In genomic region chr14:102811022-102811421, GRCm38 (mm10) we compare ENCODE assay signal across 14 mouse cellular contexts.
A peak's percentile ranks its signal among the peaks of the same experiment; 100 is the strongest.
DNase-seq lines count a peak whose midpoint lies in the region; ATAC-seq and TF ChIP-seq lines count a peak whose summit lies in the region.
"Had no signal": no experiment of that assay in that cellular context is flagged by ENCODE, and none has a peak within 500 bp of the region (broad histone marks: within the 10 kb centered on the region; RNA-seq: fewer than 3 reads in every experiment).

No protein-coding gene starts in this region.

- H3K36me3 ChIP-seq in heart, embryonic 16.5 days (ENCODE audit: control insufficient read depth, insufficient read depth), result no peaks in the 10 kb centered on the region
- no peaks in the 10 kb centered on the region for H3K36me3 ChIP-seq in embryonic facial prominence, embryonic 14.5 days (ENCODE audit: control insufficient read depth, insufficient read depth, low read length)
- no peaks in the 10 kb centered on the region for H3K36me3 ChIP-seq in limb, embryonic 14.5 days (ENCODE audit: control insufficient read depth, insufficient read depth, low read length)
- H3K36me3 ChIP-seq: hindbrain, embryonic 12.5 days; liver, embryonic 13.5 days had no signal

- no peak for ATAC-seq in heart, embryonic 16.5 days (replicated peaks; ENCODE audit: extremely low read depth, insufficient read depth, low FRiP score)
- no peak for ATAC-seq in embryonic facial prominence, embryonic 14.5 days (ENCODE audit: low read depth)
- ATAC-seq in limb, embryonic 14.5 days (ENCODE audit: low FRiP score, low read depth), result peak; percentile 53; the same call in 1 of the 2 replicates
- ATAC-seq: midbrain, embryonic 16.5 days had no signal

- H3K27me3 ChIP-seq in heart, embryonic 16.5 days (ENCODE audit: control insufficient read depth, insufficient read depth, low read length), result no peaks in the 10 kb centered on the region
- H3K27me3 ChIP-seq in embryonic facial prominence, embryonic 14.5 days (replicated peaks; ENCODE audit: control insufficient read depth, insufficient read depth, low read length), result no peaks in the 10 kb centered on the region
- no peaks in the 10 kb centered on the region for H3K27me3 ChIP-seq in limb, embryonic 14.5 days (ENCODE audit: control insufficient read depth, insufficient read depth, low read length)
- H3K27me3 ChIP-seq: hindbrain, embryonic 12.5 days; liver, embryonic 13.5 days had no signal

- H3K27ac ChIP-seq in heart, embryonic 16.5 days (ENCODE audit: low read length), result peak overlapping the region; percentile 77
- H3K27ac ChIP-seq in bone marrow macrophage, adult 2 months (ENCODE audit: insufficient read depth, low read depth, low read length), result peak overlapping the region; percentile 41; the same call in 1 of the 2 replicates
- H3K27ac ChIP-seq in embryonic facial prominence, embryonic 14.5 days (replicated peaks; ENCODE audit: low read depth, low read length), result peak overlapping the region; percentile 82
- peak overlapping the region; percentile 80; the same call in 1 of the 2 replicates for H3K27ac ChIP-seq in limb, embryonic 14.5 days (replicated peaks; ENCODE audit: low read depth, low read length)
- H3K27ac ChIP-seq: liver, embryonic 13.5 days had no signal

- no peak for DNase-seq in heart, adult 9 months (ENCODE audit: low spot score in 2 of 2)
- peak; percentile 73 for DNase-seq in embryonic facial prominence, embryonic 14.5 days (ENCODE audit: low spot score)
- DNase-seq in limb, embryonic 14.5 days (ENCODE audit: low spot score), result peak; percentile 69
- DNase-seq in spleen, adult 18-20 months, result no peak
- DNase-seq in left cerebral cortex, adult 11 months (ENCODE audit: low spot score), result no peak
- DNase-seq: adrenal gland, postnatal 36 days; cerebellum, adult 11 months; gastrocnemius, postnatal 14 days; kidney, adult 8-10 months; liver, embryonic 13.5 days had no signal

- peaks cover 11% of the 10 kb centered on the region for H3K4me1 ChIP-seq in heart, embryonic 16.5 days (ENCODE audit: control insufficient read depth, insufficient read depth, low read length)
- peaks cover 34% of the 10 kb centered on the region for H3K4me1 ChIP-seq in bone marrow macrophage, adult 2 months (ENCODE audit: control insufficient read depth, insufficient read depth, low read length)
- peaks cover 15% of the 10 kb centered on the region; the same call in 1 of the 2 replicates for H3K4me1 ChIP-seq in embryonic facial prominence, embryonic 14.5 days (ENCODE audit: control insufficient read depth, insufficient read depth, low read length)
- H3K4me1 ChIP-seq in limb, embryonic 14.5 days (ENCODE audit: control insufficient read depth, insufficient read depth, low read length), result peaks cover 20% of the 10 kb centered on the region
- H3K4me1 ChIP-seq: hindbrain, embryonic 12.5 days had no signal

- no peaks in the 10 kb centered on the region for H3K9me3 ChIP-seq in heart, embryonic 16.5 days (replicated peaks; ENCODE audit: control insufficient read depth, low read length)
- no peaks in the 10 kb centered on the region for H3K9me3 ChIP-seq in embryonic facial prominence, embryonic 14.5 days (ENCODE audit: control insufficient read depth, low read length)
- H3K9me3 ChIP-seq in limb, embryonic 14.5 days (ENCODE audit: control insufficient read depth, low read length), result no peaks in the 10 kb centered on the region
- H3K9me3 ChIP-seq: hindbrain, embryonic 12.5 days; liver, embryonic 13.5 days had no signal

- no peak overlapping the region for H3K4me2 ChIP-seq in heart, embryonic 16.5 days (ENCODE audit: low read depth, low read length)
- H3K4me2 ChIP-seq in embryonic facial prominence, embryonic 14.5 days (ENCODE audit: low read depth, low read length), result peak overlapping the region; percentile 37
- 0 out of 2 replicates have a peak overlapping the region, but pooled peaks have one; percentile 3 for H3K4me2 ChIP-seq in limb, embryonic 14.5 days (replicated peaks; ENCODE audit: low read depth, low read length, severe bottlenecking)
- H3K4me2 ChIP-seq: hindbrain, embryonic 12.5 days; liver, embryonic 13.5 days had no signal

- TF ChIP-seq CTCF in bone marrow macrophage, adult 2 months (IDR thresholded peaks at IDR 0.05; ENCODE audit: low read depth, low read length), result no peak

- H3K4me3 ChIP-seq in heart, embryonic 16.5 days (ENCODE audit: low read length), result no peak overlapping the region
- H3K4me3 ChIP-seq in bone marrow macrophage, adult 2 months (ENCODE audit: insufficient read depth, low read length), result no peak overlapping the region
- no peak overlapping the region for H3K4me3 ChIP-seq in embryonic facial prominence, embryonic 14.5 days (ENCODE audit: low read depth, low read length)
- H3K4me3 ChIP-seq in limb, embryonic 14.5 days (replicated peaks; ENCODE audit: low read length), result no peak overlapping the region
- H3K4me3 ChIP-seq: hindbrain, embryonic 12.5 days; liver, embryonic 13.5 days had no signal

- TF ChIP-seq POLR2A in bone marrow macrophage, adult 2 months (IDR thresholded peaks at IDR 0.05; ENCODE audit: borderline replicate concordance, low read depth, low read length), result no peak
- TF ChIP-seq POLR2A in limb, embryonic 14.5 days (IDR thresholded peaks at IDR 0.05; ENCODE audit: borderline replicate concordance, extremely low read depth, insufficient read depth, insufficient read length), result no peak

- whole genome bisulfite sequencing in heart, embryonic 16.5 days, result 48% methylated on average over 5 of the region's 5 CpGs
- WGBS in embryonic facial prominence, embryonic 14.5 days, result 25% methylated on average over 5 of the region's 5 CpGs
- 51% methylated on average over 5 of the region's 5 CpGs for WGBS in limb, embryonic 14.5 days

- no peak overlapping the region for H3K9ac ChIP-seq in heart, embryonic 16.5 days (ENCODE audit: low read length)
- no peak overlapping the region for H3K9ac ChIP-seq in embryonic facial prominence, embryonic 14.5 days (ENCODE audit: low read depth, low read length)
- no peak overlapping the region for H3K9ac ChIP-seq in limb, embryonic 14.5 days (ENCODE audit: low read depth, low read length, severe bottlenecking)
- H3K9ac ChIP-seq: hindbrain, embryonic 12.5 days; liver, embryonic 13.5 days had no signal

Comparison
In these comparisons a context has a peak if more than half of its experiments do, and no peak if none do; other contexts are left out.
1. DNase-seq: peak in embryonic facial prominence, embryonic 14.5 days (single experiment) and limb, embryonic 14.5 days (single experiment); none in heart, adult 9 months (0 of 2), spleen, adult 18-20 months (0 of 2) and left cerebral cortex, adult 11 months (single experiment).
2. Peak in every context shown above with its lines, with median percentiles within 50 percentile points of each other: H3K27ac ChIP-seq.